Mouse (Mus musculus) kidney, adult 2 months (tissue): ENCODE data around the gene Ganab.

Experiments used
- CTCF ChIP-seq: fragments of 200-500 bp; conservative IDR thresholded peaks from 2 replicates; pipeline ENCODE4 v1.5.1; 2011; ENCODE audit warnings: low read depth, mild to moderate bottlenecking, control low read depth, low read length, moderate library complexity, mixed read lengths; ENCODE audit not compliant: insufficient read depth, insufficient read length
- POLR2A ChIP-seq: fragments of 200-500 bp; IDR thresholded peaks from one replicate; pipeline ENCODE4 v1.6.1; 2011; ENCODE audit warnings: low read depth, low read length, control low read depth

DNA sequence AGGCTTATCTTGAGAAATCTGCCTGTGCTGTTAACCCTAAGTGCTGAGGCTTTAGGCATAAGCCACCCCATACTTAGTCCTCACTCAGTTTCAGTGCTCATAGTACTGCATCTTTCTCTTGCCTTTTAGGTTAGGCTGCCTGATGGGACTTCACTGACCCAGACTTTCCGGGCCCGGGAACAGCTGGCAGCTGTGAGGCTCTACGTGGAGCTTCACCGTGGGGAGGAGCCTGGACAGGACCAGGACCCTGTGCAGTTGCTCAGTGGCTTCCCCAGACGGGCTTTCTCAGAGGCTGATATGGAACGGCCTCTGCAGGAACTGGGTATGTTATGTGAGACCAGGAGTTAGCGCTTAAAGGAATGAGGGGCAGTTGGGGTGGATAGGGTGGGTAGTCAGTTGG is 22.8 kb upstream of the Ganab start:
- TF ChIP-seq CTCF (no peak), POLR2A (no peak)
